Mouse (Mus musculus): ENCODE data around the gene Tgm6. TPM values are rescaled to one million over a fixed set of nuclear protein-coding genes. Genes with fewer than 3 reads are reported as not detected.

Tgm6 gene
- polyA plus RNA-seq, 1 experiment: not detected

DNA sequence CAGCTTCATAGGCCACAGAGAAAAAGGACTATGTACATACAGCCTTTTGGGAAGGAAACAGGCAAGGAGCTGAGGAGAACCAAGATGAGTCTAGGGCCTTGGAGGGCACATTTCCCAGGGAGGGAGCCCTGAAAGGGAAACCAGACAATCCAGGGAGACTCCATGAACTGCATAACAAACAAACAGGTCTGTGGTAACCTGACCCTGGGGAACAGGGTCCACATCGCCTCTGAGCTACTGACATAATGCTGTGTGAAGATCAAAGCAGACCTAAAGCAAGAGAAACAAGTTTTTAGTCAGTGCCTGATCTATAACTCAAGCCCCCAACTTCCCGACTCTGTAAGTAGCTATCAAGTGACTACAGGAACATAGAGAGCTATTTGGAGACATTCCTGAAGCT, 59.5 kb downstream of the Tgm6 start:
- peaks cover 97% of the 10 kb centered on the region for H3K36me3 ChIP-seq (replicated peaks; ENCODE audit: low read length)
- no peak overlapping the region for H3K4me3 ChIP-seq (replicated peaks)

DNA sequence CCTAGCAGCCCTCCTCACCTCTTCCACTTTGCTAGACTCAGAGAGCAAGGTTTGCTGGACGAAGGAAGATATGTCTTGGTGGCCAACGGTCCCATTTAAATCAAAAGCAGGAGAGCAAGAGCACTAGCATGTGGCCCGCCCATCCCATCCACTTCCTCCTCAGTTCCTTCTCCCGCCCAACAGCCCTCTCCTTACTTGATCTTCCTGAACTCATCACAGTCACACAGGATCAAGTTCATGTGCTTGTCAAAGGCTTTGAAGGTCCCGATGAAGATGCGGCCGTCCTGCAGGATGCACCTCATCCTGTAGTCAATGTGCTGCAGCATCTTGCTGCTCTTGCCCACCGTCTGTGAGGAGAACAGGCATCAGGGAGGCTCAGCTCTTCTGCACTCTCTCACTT, 64.6 kb downstream of the Tgm6 start:
- Histone ChIP-seq H3K4me1 (peaks cover 33% of the 10 kb centered on the region), H3K27me3 (replicated peaks) (no peaks in the 10 kb centered on the region), H3K4me3 (replicated peaks) (peak overlapping the region; percentile 97), H3K36me3 (replicated peaks; ENCODE audit: low read length) (peaks cover 54% of the 10 kb centered on the region), H3K9me3 (no peaks in the 10 kb centered on the region)
- TF ChIP-seq FLI1 (IDR thresholded peaks at IDR 0.05; ENCODE audit: low read length): no peak
- TF ChIP-seq GATA1 (IDR thresholded peaks at IDR 0.05; ENCODE audit: borderline replicate concordance, low read length): no peak

More for the DNA sequence above, 59.5 kb downstream of the Tgm6 start:
- Histone ChIP-seq H3K9me3 (no peaks in the 10 kb centered on the region), H3K27me3 (replicated peaks) (no peaks in the 10 kb centered on the region), H3K4me1 (peaks cover 17% of the 10 kb centered on the region)
- TF ChIP-seq GATA1 (IDR thresholded peaks at IDR 0.05; ENCODE audit: borderline replicate concordance, low read length) (no peak), FLI1 (IDR thresholded peaks at IDR 0.05; ENCODE audit: low read length) (no peak)

GRCm38 (mm10) chr2:130178381-130178705, 66.1 kb downstream of the Tgm6 start:
- H3K36me3 ChIP-seq (replicated peaks; ENCODE audit: low read length): peaks cover 39% of the 10 kb centered on the region
- H3K9me3 ChIP-seq: peaks cover 3% of the 10 kb centered on the region; the same call in 1 of the 2 replicates
- peaks cover 27% of the 10 kb centered on the region for H3K4me1 ChIP-seq
- peak overlapping the region; percentile 97 for H3K4me3 ChIP-seq (replicated peaks)
- H3K27me3 ChIP-seq (replicated peaks): peaks cover 7% of the 10 kb centered on the region
- TF ChIP-seq GATA1 (IDR thresholded peaks at IDR 0.05; ENCODE audit: borderline replicate concordance, low read length) (no peak), FLI1 (IDR thresholded peaks at IDR 0.05; ENCODE audit: low read length) (no peak)

DNA sequence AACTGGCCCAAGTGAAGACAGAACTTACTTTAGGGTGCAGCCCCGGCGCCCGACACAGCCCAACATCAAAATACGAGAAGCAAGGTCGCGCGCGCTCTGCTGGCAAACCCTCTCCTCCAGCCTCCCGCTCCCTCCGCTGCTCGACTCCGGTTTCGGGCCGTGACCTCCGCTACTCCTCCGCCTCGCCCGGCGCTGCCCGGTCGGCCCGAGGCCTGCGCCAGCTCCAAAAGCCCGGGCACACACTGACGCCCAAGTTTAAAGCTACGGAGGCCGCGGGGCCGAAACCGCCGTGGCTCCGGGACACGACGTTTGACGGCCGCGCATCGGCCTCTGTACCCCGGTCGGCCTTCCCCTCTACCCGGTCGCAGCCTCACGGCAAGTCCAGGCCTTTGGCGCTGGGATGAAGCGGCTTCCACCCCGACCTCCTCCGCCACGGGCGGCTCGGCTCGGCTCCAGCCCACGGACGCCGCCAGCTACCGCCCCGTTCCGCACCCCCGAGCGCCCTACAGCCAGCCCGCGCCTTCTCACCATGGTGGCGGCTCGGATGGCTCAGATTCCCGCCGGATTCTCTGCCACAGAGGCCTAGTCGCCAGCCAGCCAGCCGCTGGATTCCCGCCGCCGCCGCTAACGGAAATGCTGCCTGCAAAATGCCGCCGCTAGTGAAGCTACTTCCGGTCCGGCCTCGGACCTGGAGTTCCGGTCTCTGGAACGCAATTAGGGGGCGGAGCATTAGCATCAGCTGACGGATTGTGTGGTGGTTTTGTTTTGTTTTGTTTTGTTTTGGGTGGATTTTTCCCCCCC, 66.7 kb downstream of the Tgm6 start, which contains the start of gene Snrpb:
Gene Snrpb (minus strand): TSS at position 698 of the 801 bp plus-strand sequence.
- Histone ChIP-seq H3K4me3 (replicated peaks) (peak within 1 kb of the TSS; percentile 97), H3K27me3 (replicated peaks) (peaks cover 10% of the 10 kb centered on the region), H3K36me3 (replicated peaks; ENCODE audit: low read length) (peaks cover 33% of the 10 kb centered on the region), H3K4me1 (peaks cover 27% of the 10 kb centered on the region), H3K9me3 (peaks cover 3% of the 10 kb centered on the region; the same call in 1 of the 2 replicates)
- TF ChIP-seq FLI1 (IDR thresholded peaks at IDR 0.05; ENCODE audit: low read length) (peak; percentile 97), GATA1 (IDR thresholded peaks at IDR 0.05; ENCODE audit: borderline replicate concordance, low read length) (no peak)

GRCm38 (mm10) chr2:130179507-130180019, 67.3 kb downstream of the Tgm6 start:
- peaks cover 27% of the 10 kb centered on the region for H3K36me3 ChIP-seq (replicated peaks; ENCODE audit: low read length)

GRCm38 (mm10) chr2:130188391-130188790, 76.2 kb downstream of the Tgm6 start:
- Histone ChIP-seq H3K36me3 (replicated peaks; ENCODE audit: low read length) (no peaks in the 10 kb centered on the region), H3K9me3 (peaks cover 25% of the 10 kb centered on the region), H3K27me3 (replicated peaks) (peaks cover 33% of the 10 kb centered on the region), H3K4me3 (replicated peaks) (no peak overlapping the region), H3K4me1 (no peaks in the 10 kb centered on the region)
- TF ChIP-seq GATA1 (IDR thresholded peaks at IDR 0.05; ENCODE audit: borderline replicate concordance, low read length) (no peak), FLI1 (IDR thresholded peaks at IDR 0.05; ENCODE audit: low read length) (no peak)

More at GRCm38 (mm10) chr2:130179507-130180019, 67.3 kb downstream of the Tgm6 start:
- Histone ChIP-seq H3K27me3 (replicated peaks) (peaks cover 15% of the 10 kb centered on the region), H3K9me3 (peaks cover 3% of the 10 kb centered on the region; the same call in 1 of the 2 replicates), H3K4me1 (peaks cover 27% of the 10 kb centered on the region), H3K4me3 (replicated peaks) (peak overlapping the region; percentile 97)
- no peak for TF ChIP-seq FLI1 (IDR thresholded peaks at IDR 0.05; ENCODE audit: low read length)
- TF ChIP-seq GATA1 (IDR thresholded peaks at IDR 0.05; ENCODE audit: borderline replicate concordance, low read length): no peak

DNA sequence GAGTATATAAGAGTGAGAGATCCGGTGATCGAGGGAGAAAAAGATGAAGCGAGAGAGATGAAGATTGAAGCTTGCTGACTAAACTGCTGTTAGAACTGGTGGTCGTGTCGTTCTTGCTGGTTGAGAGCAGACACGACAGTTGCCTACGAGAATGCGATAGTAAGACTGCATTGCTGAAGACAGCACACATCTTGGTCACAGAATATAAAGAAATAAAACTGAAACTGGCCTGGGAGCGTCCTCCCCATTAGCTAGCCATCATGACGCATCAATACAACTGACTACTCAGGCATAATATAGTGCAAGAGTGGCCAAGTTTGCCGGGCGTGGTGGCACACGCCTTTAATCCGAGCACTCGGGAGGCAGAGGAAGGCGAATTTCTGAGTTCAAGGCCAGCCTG, 82.7 kb downstream of the Tgm6 start, which contains the start of gene Tmc2:
Gene Tmc2 (plus strand): TSS at position 301 of the 400 bp plus-strand sequence.
- Histone ChIP-seq H3K4me1 (no peaks in the 10 kb centered on the region), H3K9me3 (peaks cover 26% of the 10 kb centered on the region), H3K4me3 (replicated peaks) (no peak within 1 kb of the TSS), H3K36me3 (replicated peaks; ENCODE audit: low read length) (no peaks in the 10 kb centered on the region), H3K27me3 (replicated peaks) (peaks cover 11% of the 10 kb centered on the region)
- TF ChIP-seq FLI1 (IDR thresholded peaks at IDR 0.05; ENCODE audit: low read length) (no peak), GATA1 (IDR thresholded peaks at IDR 0.05; ENCODE audit: borderline replicate concordance, low read length) (no peak)

DNA sequence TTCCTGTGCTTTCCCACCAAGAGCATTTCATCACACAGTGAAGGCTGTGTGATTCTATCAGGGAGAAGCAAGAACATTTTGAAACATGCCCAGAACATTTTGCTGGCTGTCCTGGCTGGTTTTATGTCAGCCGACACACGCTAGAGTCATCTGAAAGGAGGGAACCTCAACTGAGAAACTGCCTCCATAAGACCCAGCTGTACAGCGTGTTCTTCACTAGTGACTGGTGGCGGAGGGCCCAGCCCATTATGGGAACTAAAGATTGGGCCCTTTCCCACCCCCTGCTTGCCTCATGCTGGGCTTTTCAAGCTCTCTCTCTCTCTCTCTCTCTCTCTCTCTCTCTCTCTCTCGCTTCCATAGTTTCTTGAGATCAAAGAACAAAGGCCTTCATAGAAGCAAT, 88.7 kb downstream of the Tgm6 start:
- H3K27me3 ChIP-seq (replicated peaks): peaks cover 14% of the 10 kb centered on the region
- no peaks in the 10 kb centered on the region for H3K4me1 ChIP-seq
- H3K4me3 ChIP-seq (replicated peaks): no peak overlapping the region
- peaks cover 21% of the 10 kb centered on the region for H3K9me3 ChIP-seq
- no peak for TF ChIP-seq FLI1 (IDR thresholded peaks at IDR 0.05; ENCODE audit: low read length)
- no peak for TF ChIP-seq GATA1 (IDR thresholded peaks at IDR 0.05; ENCODE audit: borderline replicate concordance, low read length)
- H3K36me3 ChIP-seq (replicated peaks; ENCODE audit: low read length): no peaks in the 10 kb centered on the region

Other genes starting within 250 kb of the Tgm6 start
- gene Tgm3, start 100.1 kb upstream of the Tgm6 start, polyA plus RNA-seq (2012; ENCODE audit: insufficient read depth, low replicate concordance): not detected in 2 replicates
- 320 and 402 TPM in 2 replicates for gene Snrpb, start 67.0 kb downstream of the Tgm6 start, polyA plus RNA-seq (2012; ENCODE audit: insufficient read depth, low replicate concordance)
- not detected in 2 replicates for gene Tmc2, start 82.8 kb downstream of the Tgm6 start, polyA plus RNA-seq (2012; ENCODE audit: insufficient read depth, low replicate concordance)
- gene Nop56, start 162.0 kb downstream of the Tgm6 start, polyA plus RNA-seq (2012; ENCODE audit: insufficient read depth, low replicate concordance): 6.3 and 81.0 TPM in 2 replicates
- gene Idh3b, start 172.1 kb downstream of the Tgm6 start, polyA plus RNA-seq (2012; ENCODE audit: insufficient read depth, low replicate concordance): 15.2 and 70.1 TPM in 2 replicates
- not detected in 2 replicates for gene Ebf4, start 182.8 kb downstream of the Tgm6 start, polyA plus RNA-seq (2012; ENCODE audit: insufficient read depth, low replicate concordance)

All from megakaryocyte, embryonic 14.5 days (primary cell).